Mouse (Mus musculus) forebrain, embryonic 16.5 days (tissue): ENCODE results near the gene Golga2. TPM values are rescaled to one million over a fixed set of nuclear protein-coding genes. Genes with fewer than 3 reads are reported as not detected.

Experiments used
- ATAC-seq: fragments of 200-750 bp; cut with Nextera tagmentation; 2 replicates; pipeline ENCODE4 v1.8.0; 2017; ENCODE audit warnings: mild to moderate bottlenecking, moderate library complexity
- H3K27ac ChIP-seq: fragments of 300-500 bp; sonication (generic); 2 replicates; pipeline ENCODE4 v1.5.1; 2014; ENCODE audit warnings: low read length, control low read depth
- H3K27me3 ChIP-seq: fragments of 300-500 bp; sonication (generic); replicated peaks from 2 replicates; pipeline ENCODE4 v1.6.1; 2014; ENCODE audit warnings: low read length; ENCODE audit not compliant: control insufficient read depth, insufficient read depth
- H3K36me3 ChIP-seq: fragments of 300-500 bp; sonication (generic); 2 replicates; pipeline ENCODE4 v1.6.1; 2014; ENCODE audit not compliant: control insufficient read depth, insufficient read depth
- H3K4me1 ChIP-seq: fragments of 300-500 bp; sonication (generic); replicated peaks from 2 replicates; pipeline ENCODE4 v1.6.1; 2014; ENCODE audit warnings: low read length; ENCODE audit not compliant: control insufficient read depth, insufficient read depth
- H3K4me2 ChIP-seq: fragments of 300-500 bp; sonication (generic); 2 replicates; pipeline ENCODE4 v1.6.1; 2014; ENCODE audit warnings: mild to moderate bottlenecking, low read length, control low read depth
- H3K4me3 ChIP-seq: fragments of 300-500 bp; sonication (generic); replicated peaks from 2 replicates; pipeline ENCODE4 v1.5.1; 2014; ENCODE audit warnings: mild to moderate bottlenecking, low read length, control low read depth
- H3K9ac ChIP-seq: fragments of 300-500 bp; sonication (generic); replicated peaks from 2 replicates; pipeline ENCODE4 v1.6.1; 2014; ENCODE audit warnings: low read depth, low read length, control low read depth
- H3K9me3 ChIP-seq: fragments of 300-500 bp; sonication (generic); 2 replicates; pipeline ENCODE4 v1.6.1; 2016; ENCODE audit warnings: low read length; ENCODE audit not compliant: control insufficient read depth
- WGBS: fragments of 180-500 bp; shearing (Covaris S2); extraction: QIAGEN DNeasy Blood & Tissue Kit; methylation state at CpG from one replicate; pipeline ENCODE4 v1.1.7; 2014; 5-methylcytosine and 5-hydroxymethylcytosine counted together
- polyA plus RNA-seq: library from polyadenylated mRNA; unstranded; fragments of >200 nt; fragmentation: Nextera tagmentation; extraction: Ambion mirVana; gene quantifications from 2 replicates; pipeline ENCODE4 v1.2.1, GENCODE M21; 2015

The Golga2 gene
- polyA plus RNA-seq, 1 experiment from 2014 or later, result 29.8 TPM

DNA sequence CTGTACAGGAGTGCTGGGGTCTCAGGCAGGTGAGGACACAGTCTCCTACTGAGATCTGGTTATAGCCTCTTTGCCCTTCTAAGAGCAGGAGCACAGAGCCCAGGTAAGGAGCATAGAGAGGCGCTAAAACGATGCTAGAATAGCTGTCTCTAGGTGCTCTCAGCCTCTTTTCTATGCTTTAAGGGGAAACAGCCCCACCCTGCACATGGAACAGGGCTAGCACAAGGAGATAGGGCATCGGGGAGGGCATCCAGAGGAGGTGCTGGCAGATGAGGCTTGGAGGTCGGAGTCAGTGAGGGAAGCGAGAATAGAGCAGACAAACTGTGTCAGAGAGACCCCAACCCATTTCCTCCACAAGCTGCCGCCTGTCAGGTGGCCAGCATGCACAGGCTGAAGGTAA lies 59.8 kb downstream of the Golga2 start:
- Histone ChIP-seq H3K27me3 (no peaks in the 10 kb centered on the region), H3K36me3 (no peaks in the 10 kb centered on the region), H3K4me1 (peaks cover 21% of the 10 kb centered on the region), H3K27ac (no peak overlapping the region), H3K4me2 (no peak overlapping the region), H3K9me3 (no peaks in the 10 kb centered on the region), H3K9ac (no peak overlapping the region), H3K4me3 (no peak overlapping the region)
- ATAC-seq, result no peak
- WGBS, result 84% methylated on average over 6 of the region's 6 CpGs

DNA sequence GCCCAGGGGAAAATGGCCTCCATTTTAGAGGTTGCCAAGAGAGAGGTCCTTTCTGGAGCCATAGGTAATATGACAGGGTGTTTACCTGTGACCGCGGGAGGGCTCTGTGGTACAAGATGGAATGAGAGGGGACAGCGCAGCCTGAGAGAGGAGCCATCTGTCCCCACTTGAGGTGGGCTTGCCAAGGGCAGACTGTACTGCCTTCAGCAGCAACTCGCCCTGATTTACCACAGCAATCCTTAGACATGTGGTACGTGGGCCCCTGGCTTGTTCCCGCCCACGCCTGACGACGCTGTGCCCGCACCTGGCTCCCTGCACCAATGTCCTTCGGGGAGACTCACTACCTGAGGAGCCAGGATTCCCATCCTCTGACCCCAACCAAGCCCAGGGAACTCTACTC lies 61.1 kb downstream of the Golga2 start:
- Histone ChIP-seq H3K4me1 (peaks cover 18% of the 10 kb centered on the region), H3K27ac (no peak overlapping the region), H3K9me3 (no peaks in the 10 kb centered on the region), H3K4me2 (no peak overlapping the region), H3K9ac (no peak overlapping the region), H3K4me3 (no peak overlapping the region), H3K27me3 (no peaks in the 10 kb centered on the region), H3K36me3 (no peaks in the 10 kb centered on the region)
- WGBS, result 89% methylated on average over 11 of the region's 11 CpGs
- no peak for ATAC-seq

DNA sequence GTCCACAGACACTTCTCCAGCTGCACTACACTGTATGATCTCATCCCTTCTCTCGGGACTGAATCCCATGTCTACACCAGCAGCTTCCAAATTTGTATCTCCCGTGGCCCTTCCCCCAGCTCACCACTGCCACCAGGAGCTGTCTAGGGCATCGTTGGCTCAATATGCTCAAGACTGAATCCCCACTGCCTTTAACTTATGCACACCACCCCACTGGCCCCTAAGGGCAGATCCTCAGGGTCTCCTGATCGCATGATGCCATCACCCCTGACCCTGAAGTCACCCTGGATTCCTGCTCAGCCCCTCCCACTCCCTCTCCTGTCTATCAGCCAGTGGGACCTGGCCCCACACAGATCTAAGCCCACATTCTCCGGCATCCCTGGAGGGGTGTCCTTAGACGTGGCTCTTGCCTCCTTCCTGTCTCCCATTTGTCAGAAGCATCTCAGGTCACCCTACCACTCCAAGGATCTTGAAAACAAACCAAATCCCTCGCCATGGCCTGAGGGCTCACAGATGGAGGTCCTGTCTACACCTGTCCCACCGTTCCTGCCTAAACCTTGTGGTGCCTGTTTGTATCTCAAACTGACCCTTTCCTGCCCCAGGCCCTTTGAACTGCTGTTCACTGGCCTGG lies 62.6 kb downstream of the Golga2 start:
- Histone ChIP-seq H3K4me2 (no peak overlapping the region), H3K9ac (no peak overlapping the region), H3K9me3 (no peaks in the 10 kb centered on the region), H3K27me3 (no peaks in the 10 kb centered on the region), H3K27ac (no peak overlapping the region), H3K36me3 (no peaks in the 10 kb centered on the region), H3K4me1 (peaks cover 18% of the 10 kb centered on the region), H3K4me3 (no peak overlapping the region)
- no peak for ATAC-seq
- WGBS, result 76% methylated on average over 8 of the region's 8 CpGs

DNA sequence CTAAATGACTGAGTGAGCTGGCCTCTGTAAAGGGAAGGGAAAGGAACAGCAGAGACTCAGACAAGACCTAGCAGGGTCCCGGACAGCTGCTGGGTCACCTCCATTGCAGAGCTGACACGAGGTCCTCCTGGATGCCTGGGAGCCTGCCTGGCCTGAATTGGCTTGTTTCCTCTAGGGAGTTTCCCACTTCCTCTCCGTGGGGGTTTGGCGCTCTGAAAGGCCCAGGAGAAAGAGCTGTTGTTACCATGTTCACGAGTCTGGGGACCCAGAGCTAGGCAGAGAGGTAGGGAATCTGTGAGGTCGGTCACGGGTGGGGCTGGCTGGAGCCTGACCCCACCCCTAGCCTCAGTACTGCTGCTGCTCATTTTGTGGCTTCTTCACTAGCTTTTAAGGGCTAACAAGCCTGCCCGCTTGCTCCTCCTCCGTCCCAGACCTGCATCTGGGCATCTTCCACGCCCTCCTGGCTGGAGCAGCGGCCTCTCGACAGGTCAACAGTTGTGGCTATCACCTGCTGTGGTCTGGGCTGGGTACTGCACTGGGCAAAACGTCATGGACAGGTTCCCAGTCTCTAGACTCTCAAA lies 63.4 kb downstream of the Golga2 start:
- H3K27me3 ChIP-seq, result no peaks in the 10 kb centered on the region
- no peaks in the 10 kb centered on the region for H3K9me3 ChIP-seq
- peaks cover 18% of the 10 kb centered on the region for H3K4me1 ChIP-seq
- H3K27ac ChIP-seq, result no peak overlapping the region
- no peak for ATAC-seq
- H3K4me2 ChIP-seq, result no peak overlapping the region
- 50% methylated on average over 13 of the region's 13 CpGs for WGBS
- no peaks in the 10 kb centered on the region for H3K36me3 ChIP-seq
- H3K9ac ChIP-seq, result no peak overlapping the region
- no peak overlapping the region for H3K4me3 ChIP-seq

DNA sequence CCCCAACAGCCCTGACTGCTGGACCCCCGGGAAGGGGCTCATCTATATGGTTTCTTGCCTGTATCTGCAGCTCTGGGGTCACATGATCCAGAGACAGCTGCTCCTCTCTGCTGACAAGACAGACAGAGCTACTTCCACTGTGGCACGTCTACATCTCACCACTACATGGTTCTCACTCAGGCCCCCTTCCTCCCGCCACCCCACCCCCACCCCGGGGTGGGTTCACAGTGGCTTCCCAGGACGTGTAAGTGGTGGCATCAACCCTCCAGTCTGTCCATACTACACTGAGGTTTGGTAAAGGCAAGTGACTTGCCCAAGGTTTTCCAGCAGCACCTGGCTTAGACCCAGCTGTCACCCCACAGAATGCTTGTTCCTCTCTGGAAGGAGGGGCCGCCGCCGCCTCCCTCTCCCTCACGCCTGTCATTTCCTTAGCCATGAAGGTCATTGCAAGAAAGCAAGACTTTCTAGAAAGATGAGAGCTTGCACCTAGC lies 64.3 kb downstream of the Golga2 start:
- peaks cover 18% of the 10 kb centered on the region for H3K4me1 ChIP-seq
- peak overlapping the region; percentile 83 for H3K4me2 ChIP-seq
- no peaks in the 10 kb centered on the region for H3K36me3 ChIP-seq
- H3K9me3 ChIP-seq, result no peaks in the 10 kb centered on the region
- WGBS, result 56% methylated on average over 9 of the region's 9 CpGs
- no peaks in the 10 kb centered on the region for H3K27me3 ChIP-seq
- H3K27ac ChIP-seq, result peak overlapping the region; percentile 71
- H3K9ac ChIP-seq, result peak overlapping the region; percentile 81
- H3K4me3 ChIP-seq, result peak overlapping the region; percentile 76
- ATAC-seq, result no peak

DNA sequence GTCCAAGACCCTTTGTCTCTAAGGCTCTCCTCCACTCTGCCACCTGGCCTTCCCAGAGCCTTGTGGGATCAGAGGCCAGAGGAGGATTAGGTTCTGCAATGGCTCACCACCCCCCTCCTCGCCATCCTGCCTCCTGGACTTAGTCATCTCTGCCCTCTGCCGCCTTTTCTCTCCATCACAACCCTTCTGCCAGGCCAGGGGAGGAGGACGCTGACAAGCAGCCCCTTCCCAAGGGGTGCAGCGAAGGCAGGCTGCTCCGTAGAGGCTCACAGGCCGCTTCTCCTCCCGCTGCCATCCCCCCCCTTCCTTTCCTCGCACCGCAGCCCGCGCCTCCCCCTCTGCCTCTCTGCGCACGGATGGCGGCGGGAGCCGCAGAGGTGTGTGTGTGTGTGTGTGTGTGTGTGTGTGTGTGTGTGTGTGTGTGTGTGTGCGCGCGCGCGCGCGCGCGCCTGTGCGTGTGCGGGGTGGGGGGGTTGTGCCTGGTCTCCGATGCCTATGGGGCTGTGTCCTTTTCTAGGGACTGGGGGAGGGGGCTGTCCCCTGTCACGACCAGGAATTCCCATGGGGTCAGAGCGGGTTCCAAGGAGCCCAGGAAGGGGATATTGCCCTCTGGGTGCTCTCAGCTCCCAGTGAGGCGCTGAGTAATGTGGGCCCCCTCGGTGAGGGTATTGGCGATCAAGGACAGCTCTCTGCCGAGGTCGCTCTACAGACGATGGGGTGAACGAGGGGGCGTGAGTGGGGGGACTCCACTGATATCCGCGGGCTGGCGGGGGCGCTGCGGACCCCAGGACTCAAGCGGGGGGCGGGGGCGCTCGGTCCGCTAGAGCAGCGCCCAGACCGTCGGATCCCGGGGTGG lies 65.2 kb downstream of the Golga2 start, which contains the start of gene Ciz1:
Ciz1 (plus strand) TSS at position 177 of the 856 bp plus-strand sequence.
- Histone ChIP-seq H3K9ac (peak within 1 kb of the TSS; percentile 81), H3K9me3 (no peaks in the 10 kb centered on the region), H3K4me2 (peak within 1 kb of the TSS; percentile 83), H3K4me1 (peaks cover 18% of the 10 kb centered on the region), H3K4me3 (peak within 1 kb of the TSS; percentile 76), H3K27me3 (no peaks in the 10 kb centered on the region), H3K27ac (peak within 1 kb of the TSS; percentile 84), H3K36me3 (no peaks in the 10 kb centered on the region)
- WGBS, result 1% methylated on average over 33 of the region's 52 CpGs
- ATAC-seq, result peak; percentile 63

DNA sequence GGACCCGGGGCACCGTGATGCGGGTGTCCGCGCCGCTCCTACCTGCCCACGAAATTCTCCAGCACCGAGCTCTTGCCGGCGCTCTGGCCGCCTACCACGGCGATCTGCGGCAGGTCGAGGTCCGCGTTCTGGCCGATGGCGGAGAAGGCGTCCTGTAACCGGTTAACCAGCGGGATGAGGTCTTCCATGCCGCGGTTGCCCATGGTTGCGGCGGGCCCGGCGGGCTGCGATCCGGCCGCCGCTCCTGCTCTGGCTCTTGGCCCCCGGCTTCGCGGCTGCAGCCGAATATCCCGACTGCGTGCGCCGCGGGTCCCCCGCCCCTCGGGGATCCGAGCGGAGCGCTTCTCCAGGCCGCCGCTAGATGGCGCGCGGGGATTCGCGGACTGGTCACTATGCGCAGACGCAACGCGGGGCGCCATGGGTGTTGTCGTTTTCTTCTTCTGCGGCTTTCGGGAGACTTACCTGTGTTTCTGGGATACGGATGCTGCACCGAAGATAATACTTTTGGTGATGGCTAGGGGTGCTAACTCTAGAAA lies 65.9 kb downstream of the Golga2 start, which contains the start of gene Dnm1:
Dnm1 (minus strand) TSS at position 332 of the 536 bp plus-strand sequence.
- Histone ChIP-seq H3K9ac (peak within 1 kb of the TSS; percentile 81), H3K9me3 (no peaks in the 10 kb centered on the region), H3K4me1 (peaks cover 18% of the 10 kb centered on the region), H3K27ac (peak within 1 kb of the TSS; percentile 84), H3K4me2 (peak within 1 kb of the TSS; percentile 83), H3K4me3 (peak within 1 kb of the TSS; percentile 76), H3K27me3 (no peaks in the 10 kb centered on the region), H3K36me3 (no peaks in the 10 kb centered on the region)
- under 1% methylated on average over 63 of the region's 63 CpGs for WGBS
- peak; percentile 66 for ATAC-seq

DNA sequence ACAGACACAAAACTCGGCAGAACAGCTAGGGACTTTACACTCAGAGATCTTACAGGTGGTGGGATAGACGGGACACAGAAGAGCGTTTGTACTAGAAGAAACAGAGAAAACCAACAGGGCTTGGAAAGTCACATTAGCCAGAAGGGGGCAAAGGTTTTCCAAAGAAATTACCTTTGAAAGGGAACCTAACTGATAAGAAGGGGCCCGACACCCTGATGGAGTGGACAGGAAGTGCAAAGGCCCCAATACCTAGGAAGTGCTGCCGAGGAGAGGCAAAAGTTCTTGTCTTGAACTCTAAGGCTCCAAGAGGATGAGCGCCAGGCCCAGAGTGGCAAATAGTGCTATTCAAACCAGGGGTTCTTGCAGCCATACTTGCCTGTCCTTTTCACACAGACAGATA lies 66.7 kb downstream of the Golga2 start:
- H3K4me1 ChIP-seq, result peaks cover 18% of the 10 kb centered on the region
- no peak overlapping the region for H3K4me2 ChIP-seq
- H3K27me3 ChIP-seq, result no peaks in the 10 kb centered on the region
- no peak overlapping the region for H3K4me3 ChIP-seq
- no peak for ATAC-seq
- H3K36me3 ChIP-seq, result no peaks in the 10 kb centered on the region
- no peak overlapping the region for H3K27ac ChIP-seq
- no peaks in the 10 kb centered on the region for H3K9me3 ChIP-seq
- no peak overlapping the region for H3K9ac ChIP-seq
- WGBS, result 79% methylated on average over 6 of the region's 6 CpGs

DNA sequence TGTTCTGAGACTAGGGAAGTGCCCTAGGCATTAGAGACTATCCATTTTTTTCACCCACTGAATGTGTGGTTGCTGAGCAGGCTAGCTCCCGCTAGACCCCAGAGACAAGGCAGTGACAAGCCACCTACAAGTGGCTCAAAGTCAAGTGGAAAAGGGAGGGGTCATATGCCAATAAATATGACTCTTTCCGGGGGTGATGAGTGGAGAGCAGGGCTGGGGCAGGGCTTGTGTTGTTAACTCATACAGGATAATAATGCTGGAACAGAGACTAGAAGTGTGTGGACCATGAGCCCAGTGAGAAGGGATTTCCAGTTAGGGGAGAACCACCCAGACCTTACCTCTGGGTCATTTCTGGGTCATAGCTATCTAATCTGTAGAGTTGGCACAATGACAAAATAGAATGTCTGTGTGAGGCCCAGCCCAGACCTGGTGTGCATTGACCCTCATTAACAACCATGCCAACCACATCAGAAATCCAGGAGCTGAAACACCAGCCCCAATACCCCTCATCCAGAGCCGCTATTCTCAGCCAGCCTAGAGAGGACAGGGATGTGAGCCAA lies 67.2 kb downstream of the Golga2 start:
- ATAC-seq, result no peak
- H3K4me3 ChIP-seq, result no peak overlapping the region
- no peak overlapping the region for H3K4me2 ChIP-seq
- H3K9me3 ChIP-seq, result no peaks in the 10 kb centered on the region
- H3K9ac ChIP-seq, result no peak overlapping the region
- H3K4me1 ChIP-seq, result peaks cover 18% of the 10 kb centered on the region
- H3K27ac ChIP-seq, result no peak overlapping the region
- no peaks in the 10 kb centered on the region for H3K27me3 ChIP-seq
- no peaks in the 10 kb centered on the region for H3K36me3 ChIP-seq
- WGBS, result 90% methylated on average over 3 of the region's 3 CpGs
